Mouse (Mus musculus): ENCODE data around the gene 1700029I15Rik. TPM values are rescaled to one million over a fixed set of nuclear protein-coding genes. Genes with fewer than 3 reads are reported as not detected.

The 1700029I15Rik gene
- polyA plus RNA-seq (2012; rRNA removed): 2.3 and 2.9 TPM in 2 replicates

GRCm38 (mm10) chr2:92381901-92382588 is at the start of gene 1700029I15Rik:
Gene 1700029I15Rik (plus strand): TSS chr2:92382538.

GRCm38 (mm10) chr2:92374514-92374913 is 7.8 kb upstream of the 1700029I15Rik start, which contains the start of the genes Pex16 and Large2:
Gene Pex16 (plus strand): TSS chr2:92374676.
Gene Large2 (minus strand): TSS chr2:92374869.

GRCm38 (mm10) chr2:92401091-92401561 is 18.8 kb downstream of the 1700029I15Rik start, which contains the start of gene Mapk8ip1:
Gene Mapk8ip1 (minus strand): TSS chr2:92401263.

GRCm38 (mm10) chr2:92433578-92434374 is 51.4 kb downstream of the 1700029I15Rik start, which contains the start of gene Cry2:
Gene Cry2 (minus strand): TSS chr2:92434043.

Other genes with a start within 250 kb of the 1700029I15Rik start
- 24.7 and 34.5 TPM in 2 replicates for gene Pex16, start 7.9 kb upstream of the 1700029I15Rik start, polyA plus RNA-seq (2012; rRNA removed)
- 12.7 and 14.7 TPM in 2 replicates for gene Large2, start 7.7 kb upstream of the 1700029I15Rik start, polyA plus RNA-seq (2012; rRNA removed)
- 76.2 and 89.1 TPM in 2 replicates for gene Mapk8ip1, start 18.7 kb downstream of the 1700029I15Rik start, polyA plus RNA-seq (2012; rRNA removed)
- 18.3 and 19.8 TPM in 2 replicates for gene Cry2, start 51.5 kb downstream of the 1700029I15Rik start, polyA plus RNA-seq (2012; rRNA removed)
- 4.8 and 7.7 TPM in 2 replicates for gene Slc35c1, start 78.0 kb downstream of the 1700029I15Rik start, polyA plus RNA-seq (2012; rRNA removed)
- gene Chst1, start 217.2 kb downstream of the 1700029I15Rik start, polyA plus RNA-seq (2012; rRNA removed): 8.2 and 9.8 TPM in 2 replicates

All from central nervous system, embryonic 11.5 days (tissue).